8 mouse cellular contexts compared by ENCODE assay signal in the genomic region with DNA sequence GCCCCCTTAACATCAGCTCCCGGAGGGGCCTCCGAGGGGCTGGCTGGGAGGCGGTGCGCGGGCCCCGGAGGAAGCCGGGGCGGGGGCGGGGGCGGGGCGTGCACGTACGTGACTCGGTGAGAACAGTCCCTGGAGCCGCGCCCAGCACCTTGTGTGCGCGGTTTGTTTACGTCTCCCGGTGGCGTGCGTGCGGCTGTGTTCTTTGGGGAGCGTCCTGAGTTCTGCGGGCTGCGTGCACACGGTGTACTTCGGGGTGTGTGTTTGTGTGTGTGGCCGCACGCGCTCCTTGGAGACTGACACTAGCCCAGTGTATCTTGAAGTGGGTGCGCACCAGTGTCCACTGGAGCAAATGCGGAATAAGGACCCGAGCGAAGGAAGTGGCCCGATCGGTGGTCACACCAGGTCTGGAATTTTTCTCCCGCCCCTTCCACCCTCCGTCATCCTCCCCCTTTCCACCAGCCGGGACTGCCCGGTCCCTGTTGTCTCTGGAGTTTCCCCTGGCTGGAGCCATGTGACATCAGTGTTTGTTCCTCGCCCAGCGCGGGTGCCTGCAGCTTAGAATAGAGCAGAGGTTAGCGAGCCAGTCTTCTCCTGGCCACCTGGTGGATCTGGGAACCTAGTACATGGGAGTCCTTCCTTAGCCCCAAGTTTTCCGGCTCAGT. TPM values are rescaled to one million over a fixed set of nuclear protein-coding genes. Genes with fewer than 3 reads are reported as not detected.
DNase-seq lines count a peak whose midpoint lies in the region; ATAC-seq and TF ChIP-seq lines count a peak whose summit lies in the region.

No protein-coding gene starts in this region.

- under 1% methylated on average over 37 of the region's 46 CpGs for WGBS in hindbrain, embryonic 13.5 days
- under 1% methylated on average over 46 of the region's 46 CpGs for WGBS in limb, embryonic 15.5 days
- WGBS in midbrain, embryonic 15.5 days = 1% methylated on average over 45 of the region's 46 CpGs
- WGBS in stomach, postnatal 0 days = 1% methylated on average over 42 of the region's 46 CpGs

- H3K36me3 ChIP-seq in hindbrain, embryonic 13.5 days = no peaks in the 10 kb centered on the region
- H3K36me3 ChIP-seq in limb, embryonic 15.5 days = no peaks in the 10 kb centered on the region
- no peaks in the 10 kb centered on the region for H3K36me3 ChIP-seq in midbrain, embryonic 15.5 days (replicated peaks)
- H3K36me3 ChIP-seq in stomach, postnatal 0 days (ENCODE audit: control insufficient read depth, insufficient read depth, low read length) = no peaks in the 10 kb centered on the region

- H3K9ac ChIP-seq in hindbrain, embryonic 13.5 days = peak overlapping the region; percentile 82
- peak overlapping the region; percentile 78 for H3K9ac ChIP-seq in limb, embryonic 15.5 days
- peak overlapping the region; percentile 53 for H3K9ac ChIP-seq in midbrain, embryonic 15.5 days
- peak overlapping the region; percentile 91 for H3K9ac ChIP-seq in stomach, postnatal 0 days (ENCODE audit: low read length)

- intact Hi-C loops in left cerebral cortex, postnatal 25 days (cut with DNase I) = no loop called here

- peak overlapping the region; percentile 75 for H3K4me3 ChIP-seq in hindbrain, embryonic 13.5 days
- peak overlapping the region; percentile 78 for H3K4me3 ChIP-seq in limb, embryonic 15.5 days
- H3K4me3 ChIP-seq in midbrain, embryonic 15.5 days = peak overlapping the region; percentile 61
- H3K4me3 ChIP-seq in stomach, postnatal 0 days (ENCODE audit: low read depth, low read length) = peak overlapping the region; percentile 79

- peaks cover 19% of the 10 kb centered on the region for H3K4me1 ChIP-seq in hindbrain, embryonic 13.5 days (replicated peaks)
- H3K4me1 ChIP-seq in limb, embryonic 15.5 days = peaks cover 33% of the 10 kb centered on the region
- H3K4me1 ChIP-seq in midbrain, embryonic 15.5 days = peaks cover 8% of the 10 kb centered on the region
- peaks cover 21% of the 10 kb centered on the region for H3K4me1 ChIP-seq in stomach, postnatal 0 days (replicated peaks; ENCODE audit: control insufficient read depth, insufficient read depth)

- ATAC-seq in hindbrain, embryonic 13.5 days (ENCODE audit: low FRiP score) = peak; percentile 71
- peak; percentile 68 for ATAC-seq in limb, embryonic 15.5 days (ENCODE audit: insufficient number of reproducible peaks, low FRiP score, low TSS enrichment, low read depth)
- peak; percentile 68 for ATAC-seq in midbrain, embryonic 15.5 days (replicated peaks)
- peak; percentile 84 for ATAC-seq in stomach, postnatal 0 days (ENCODE audit: low FRiP score, low TSS enrichment)

- peaks cover 37% of the 10 kb centered on the region for H3K27me3 ChIP-seq in hindbrain, embryonic 13.5 days
- no peaks in the 10 kb centered on the region for H3K27me3 ChIP-seq in limb, embryonic 15.5 days
- H3K27me3 ChIP-seq in midbrain, embryonic 15.5 days (replicated peaks) = peaks cover 15% of the 10 kb centered on the region; the same call in 1 of the 2 replicates
- no peaks in the 10 kb centered on the region for H3K27me3 ChIP-seq in stomach, postnatal 0 days (ENCODE audit: control insufficient read depth, insufficient read depth, low read length)

- H3K9me3 ChIP-seq in hindbrain, embryonic 13.5 days = no peaks in the 10 kb centered on the region
- no peaks in the 10 kb centered on the region for H3K9me3 ChIP-seq in limb, embryonic 15.5 days
- H3K9me3 ChIP-seq in midbrain, embryonic 15.5 days = no peaks in the 10 kb centered on the region
- H3K9me3 ChIP-seq in stomach, postnatal 0 days (ENCODE audit: control insufficient read depth, low read length) = no peaks in the 10 kb centered on the region

- peak; percentile 64 for TF ChIP-seq CTCF in stomach, postnatal 0 days (IDR thresholded peaks at IDR 0.05; ENCODE audit: low read depth)

- peak overlapping the region; percentile 94 for H3K4me2 ChIP-seq in hindbrain, embryonic 13.5 days
- H3K4me2 ChIP-seq in limb, embryonic 15.5 days = peak overlapping the region; percentile 87
- peak overlapping the region; percentile 96 for H3K4me2 ChIP-seq in midbrain, embryonic 15.5 days
- H3K4me2 ChIP-seq in stomach, postnatal 0 days (replicated peaks; ENCODE audit: low read depth) = peak overlapping the region; percentile 91

- DNase-seq in left cerebral cortex, adult 18-20 months (ENCODE audit: low spot score in 2 of 2) = peak; percentile 21 to 27
- DNase-seq in left cerebral cortex, postnatal 25 days (ENCODE audit: low spot score in 2 of 2) = no peak
- DNase-seq in brain, adult 2 months (ENCODE audit: low read depth, low spot score) = peak; percentile 55
- DNase-seq in forelimb bud, embryonic 11.5 days (ENCODE audit: low read depth, low spot score) = peak; percentile 50
- peak; percentile 93 for DNase-seq in stomach, postnatal 0 days (ENCODE audit: low spot score)

- TF ChIP-seq EP300 in stomach, postnatal 0 days (optimal IDR thresholded peaks at IDR 0.05) = no peak

- H3K27ac ChIP-seq in hindbrain, embryonic 13.5 days = peak overlapping the region; percentile 82
- peak overlapping the region; percentile 98 for H3K27ac ChIP-seq in limb, embryonic 15.5 days
- H3K27ac ChIP-seq in midbrain, embryonic 15.5 days = peak overlapping the region; percentile 68
- peak overlapping the region; percentile 98 for H3K27ac ChIP-seq in stomach, postnatal 0 days (replicated peaks)

RNA-seq across cellular contexts. Expression of gene Maff, which starts 1.6 kb away (rescaled TPM):
- total RNA-seq in left cerebral cortex, adult 18-20 months (2021) = 1 to 10 TPM; 1.8 to 2.8 TPM
- 1 to 10 TPM; 1.3 to 1.8 TPM for total RNA-seq in left cerebral cortex, postnatal 25 days (2021)
- 0.83 and 0.84 TPM in 2 replicates for polyA plus RNA-seq in hindbrain, embryonic 13.5 days (2015; fragmentation: Nextera tagmentation; extraction: Ambion mirVana)
- 4.2 and 4.7 TPM in 2 replicates for polyA plus RNA-seq in limb, embryonic 15.5 days (2015; fragmentation: Nextera tagmentation; extraction: Ambion mirVana)
- polyA plus RNA-seq in midbrain, embryonic 15.5 days (2015; fragmentation: Nextera tagmentation; extraction: Ambion mirVana) = 0.80 and 1.0 TPM in 2 replicates
- 11.4 and 11.9 TPM in 2 replicates for polyA plus RNA-seq in stomach, postnatal 0 days (2015; fragmentation: Nextera tagmentation; extraction: Ambion mirVana)

RNA-seq across cellular contexts. Expression of gene Pla2g6, which starts 19.8 kb away (rescaled TPM):
- total RNA-seq in left cerebral cortex, adult 18-20 months (2021) = 10 to 100 TPM; 18.4 to 21.2 TPM
- total RNA-seq in left cerebral cortex, postnatal 25 days (2021) = 10 to 100 TPM; 20.6 to 22.4 TPM
- polyA plus RNA-seq in hindbrain, embryonic 13.5 days (2015; fragmentation: Nextera tagmentation; extraction: Ambion mirVana) = 34.5 and 35.5 TPM in 2 replicates
- 12.9 and 14.2 TPM in 2 replicates for polyA plus RNA-seq in limb, embryonic 15.5 days (2015; fragmentation: Nextera tagmentation; extraction: Ambion mirVana)
- polyA plus RNA-seq in midbrain, embryonic 15.5 days (2015; fragmentation: Nextera tagmentation; extraction: Ambion mirVana) = 29.2 and 37.1 TPM in 2 replicates
- 8.8 and 9.4 TPM in 2 replicates for polyA plus RNA-seq in stomach, postnatal 0 days (2015; fragmentation: Nextera tagmentation; extraction: Ambion mirVana)

RNA-seq across cellular contexts. Expression of gene Tmem184b, which starts 55.4 kb away (rescaled TPM):
- total RNA-seq in left cerebral cortex, adult 18-20 months (2021) = 10 to 100 TPM; 71.3 to 74.8 TPM
- 10 to 100 TPM; 57.2 to 67.5 TPM for total RNA-seq in left cerebral cortex, postnatal 25 days (2021)
- polyA plus RNA-seq in hindbrain, embryonic 13.5 days (2015; fragmentation: Nextera tagmentation; extraction: Ambion mirVana) = 37.7 and 39.2 TPM in 2 replicates
- 87.5 and 99.8 TPM in 2 replicates for polyA plus RNA-seq in limb, embryonic 15.5 days (2015; fragmentation: Nextera tagmentation; extraction: Ambion mirVana)
- polyA plus RNA-seq in midbrain, embryonic 15.5 days (2015; fragmentation: Nextera tagmentation; extraction: Ambion mirVana) = 47.9 and 54.9 TPM in 2 replicates
- polyA plus RNA-seq in stomach, postnatal 0 days (2015; fragmentation: Nextera tagmentation; extraction: Ambion mirVana) = 21.2 and 22.3 TPM in 2 replicates

Comparison
In these comparisons a context has a peak if more than half of its experiments do, and no peak if none do; other contexts are left out.
1. DNase-seq: peak in left cerebral cortex, adult 18-20 months (2 of 2), brain, adult 2 months (single experiment), forelimb bud, embryonic 11.5 days (single experiment) and stomach, postnatal 0 days (single experiment); none in left cerebral cortex, postnatal 25 days (0 of 2).
2. Peak in every context shown above with its lines, with median percentiles within 50 percentile points of each other: ATAC-seq, H3K27ac ChIP-seq, H3K4me2 ChIP-seq, H3K4me3 ChIP-seq and H3K9ac ChIP-seq.